Comparison of ENCODE assay signal across 8 mouse cellular contexts in the genomic region with DNA sequence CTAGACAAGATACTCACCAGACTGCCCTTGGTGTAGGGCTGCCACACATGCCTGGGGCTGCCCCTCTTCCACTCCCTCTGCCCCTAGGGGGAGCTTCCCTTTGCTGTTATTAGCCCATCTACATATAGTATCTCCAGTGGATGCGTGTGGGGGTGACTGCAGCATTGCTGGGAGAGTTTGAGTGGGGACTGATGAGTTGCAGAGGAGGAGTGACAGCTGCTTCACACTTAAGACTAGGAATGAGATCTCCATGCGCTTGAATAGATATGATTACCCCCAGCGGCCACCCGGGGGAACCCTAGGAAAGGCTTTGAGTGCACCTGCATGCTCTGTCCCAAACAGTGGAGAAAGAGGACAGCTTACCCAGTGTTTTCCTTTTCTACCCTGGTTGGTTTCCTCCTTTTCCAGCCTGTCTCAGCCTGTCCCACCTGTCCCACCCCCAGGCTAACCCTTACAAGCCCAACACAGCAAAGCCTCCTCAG. TPM values are rescaled to one million over a fixed set of nuclear protein-coding genes. Genes with fewer than 3 reads are reported as not detected.
A peak's percentile ranks its signal among the peaks of the same experiment; 100 is the strongest.
DNase-seq lines count a peak whose midpoint lies in the region; ATAC-seq and TF ChIP-seq lines count a peak whose summit lies in the region.

No protein-coding gene starts in this region.

- no peak for TF ChIP-seq CTCF in cerebellum, adult 2 months (IDR thresholded peaks at IDR 0.05; ENCODE audit: borderline replicate concordance, insufficient read depth, low read depth, low read length)

- H3K4me2 ChIP-seq in hindbrain, embryonic 15.5 days, result no peak overlapping the region
- H3K4me2 ChIP-seq in intestine, embryonic 15.5 days (replicated peaks), result no peak overlapping the region

- H3K4me1 ChIP-seq in hindbrain, embryonic 15.5 days (replicated peaks), result no peaks in the 10 kb centered on the region
- no peaks in the 10 kb centered on the region for H3K4me1 ChIP-seq in hindbrain, embryonic 10.5 days (replicated peaks)
- no peaks in the 10 kb centered on the region for H3K4me1 ChIP-seq in intestine, embryonic 15.5 days (replicated peaks)
- H3K4me1 ChIP-seq in cerebellum, adult 2 months (ENCODE audit: control insufficient read depth, insufficient read depth, low read length), result no peaks in the 10 kb centered on the region

- WGBS in hindbrain, embryonic 15.5 days, result 71% methylated on average over 4 of the region's 4 CpGs
- WGBS in hindbrain, embryonic 10.5 days, result 72% methylated on average over 4 of the region's 4 CpGs
- 69% methylated on average over 4 of the region's 4 CpGs for WGBS in intestine, embryonic 15.5 days
- 62% methylated on average over 4 of the region's 4 CpGs for WGBS in cerebellum, adult 2 months

- peaks cover 17% of the 10 kb centered on the region for H3K36me3 ChIP-seq in hindbrain, embryonic 15.5 days
- peaks cover 67% of the 10 kb centered on the region for H3K36me3 ChIP-seq in hindbrain, embryonic 10.5 days
- H3K36me3 ChIP-seq in intestine, embryonic 15.5 days, result peaks cover 14% of the 10 kb centered on the region

- no peaks in the 10 kb centered on the region for H3K9me3 ChIP-seq in hindbrain, embryonic 15.5 days
- 0 out of 2 replicates have a peak, but pooled peaks cover 4% of the 10 kb centered on the region for H3K9me3 ChIP-seq in hindbrain, embryonic 10.5 days
- H3K9me3 ChIP-seq in intestine, embryonic 15.5 days, result no peaks in the 10 kb centered on the region

- H3K27ac ChIP-seq in hindbrain, embryonic 15.5 days (replicated peaks), result no peak overlapping the region
- H3K27ac ChIP-seq in hindbrain, embryonic 10.5 days, result no peak overlapping the region
- no peak overlapping the region for H3K27ac ChIP-seq in intestine, embryonic 15.5 days
- no peak overlapping the region for H3K27ac ChIP-seq in cerebellum, adult 2 months (ENCODE audit: insufficient read depth, low read length)

- H3K9ac ChIP-seq in hindbrain, embryonic 15.5 days, result no peak overlapping the region
- H3K9ac ChIP-seq in intestine, embryonic 15.5 days, result no peak overlapping the region

- no peak for TF ChIP-seq POLR2A in cerebellum, adult 2 months (IDR thresholded peaks at IDR 0.05; ENCODE audit: borderline replicate concordance, insufficient read depth, low read length)

- H3K27me3 ChIP-seq in hindbrain, embryonic 15.5 days, result no peaks in the 10 kb centered on the region
- H3K27me3 ChIP-seq in hindbrain, embryonic 10.5 days (ENCODE audit: insufficient read depth, poor library complexity, severe bottlenecking), result no peaks in the 10 kb centered on the region
- no peaks in the 10 kb centered on the region for H3K27me3 ChIP-seq in intestine, embryonic 15.5 days (replicated peaks)
- no peaks in the 10 kb centered on the region for H3K27me3 ChIP-seq in cerebellum, adult 2 months (ENCODE audit: control insufficient read depth, insufficient read depth, low read length)

- 0 out of 2 replicates have a peak, but pooled peaks have one; percentile 34 for ATAC-seq in hindbrain, embryonic 15.5 days (ENCODE audit: low FRiP score, low read depth)
- 0 out of 2 replicates have a peak, but pooled peaks have one; percentile 20 for ATAC-seq in intestine, embryonic 15.5 days

- no peak for DNase-seq in hindbrain, embryonic 10.5 days (ENCODE audit: low spot score)
- DNase-seq in B cell, adult 2 months, result peak; percentile 32 to 36
- DNase-seq in adipocyte (ENCODE audit: low spot score), result peak; percentile 57
- DNase-seq in retina, postnatal 1 day, result peak; percentile 27
- no peak for DNase-seq in cerebellum, adult 9-11 months
- DNase-seq in cerebellum, adult 2 months, result no peak

- H3K4me3 ChIP-seq in hindbrain, embryonic 15.5 days, result no peak overlapping the region
- H3K4me3 ChIP-seq in hindbrain, embryonic 10.5 days, result no peak overlapping the region
- H3K4me3 ChIP-seq in intestine, embryonic 15.5 days (replicated peaks), result no peak overlapping the region
- H3K4me3 ChIP-seq in cerebellum, adult 2 months (replicated peaks; ENCODE audit: insufficient read depth, low read depth, low read length), result no peak overlapping the region

RNA-seq across cellular contexts. Expression of gene Rsg1, which starts 9.1 kb away (rescaled TPM):
- polyA plus RNA-seq in hindbrain, embryonic 15.5 days (2015; fragmentation: Nextera tagmentation; extraction: Ambion mirVana), result 7.8 and 10.9 TPM in 2 replicates
- 5.3 and 6.5 TPM in 2 replicates for polyA plus RNA-seq in hindbrain, embryonic 10.5 days (2016; fragmentation: Nextera tagmentation; extraction: Ambion mirVana)
- 3.9 and 5.1 TPM in 2 replicates for polyA plus RNA-seq in intestine, embryonic 15.5 days (2015; fragmentation: Nextera tagmentation; extraction: Ambion mirVana)
- 4.7 and 6.8 TPM in 2 replicates for polyA plus RNA-seq in cerebellum, adult 2 months (2012; rRNA removed)

RNA-seq across cellular contexts. Expression of gene Arhgef19, which starts 34.7 kb away (rescaled TPM):
- polyA plus RNA-seq in hindbrain, embryonic 15.5 days (2015; fragmentation: Nextera tagmentation; extraction: Ambion mirVana), result 1.5 and 1.7 TPM in 2 replicates
- 1.7 and 4.3 TPM in 2 replicates for polyA plus RNA-seq in hindbrain, embryonic 10.5 days (2016; fragmentation: Nextera tagmentation; extraction: Ambion mirVana)
- polyA plus RNA-seq in intestine, embryonic 15.5 days (2015; fragmentation: Nextera tagmentation; extraction: Ambion mirVana), result 16.3 and 17.8 TPM in 2 replicates
- polyA plus RNA-seq in cerebellum, adult 2 months (2012; rRNA removed), result 14.0 and 15.0 TPM in 2 replicates

RNA-seq across cellular contexts. Expression of gene Fbxo42, which starts 56.9 kb away (rescaled TPM):
- polyA plus RNA-seq in hindbrain, embryonic 15.5 days (2015; fragmentation: Nextera tagmentation; extraction: Ambion mirVana), result 23.7 and 25.2 TPM in 2 replicates
- 23.2 and 24.5 TPM in 2 replicates for polyA plus RNA-seq in hindbrain, embryonic 10.5 days (2016; fragmentation: Nextera tagmentation; extraction: Ambion mirVana)
- polyA plus RNA-seq in intestine, embryonic 15.5 days (2015; fragmentation: Nextera tagmentation; extraction: Ambion mirVana), result 17.4 and 18.7 TPM in 2 replicates
- polyA plus RNA-seq in cerebellum, adult 2 months (2012; rRNA removed), result 21.1 and 21.5 TPM in 2 replicates

Comparison
In these comparisons a context has a peak if more than half of its experiments do, and no peak if none do; other contexts are left out.
1. DNase-seq: peak in B cell, adult 2 months (2 of 2), adipocyte (single experiment) and retina, postnatal 1 day (single experiment); none in hindbrain, embryonic 10.5 days (single experiment), cerebellum, adult 9-11 months (single experiment) and cerebellum, adult 2 months (0 of 2).